Mouse (Mus musculus): ENCODE results near the gene Exoc4.

Gene Exoc4

GRCm38 (mm10) chr6:33930087-33930945 is 681.4 kb downstream of the Exoc4 start:
- no peak for DNase-seq (ENCODE audit: low spot score)

- DNase-seq (ENCODE audit: low spot score) = no peak
These were observed 689.0 kb downstream of the Exoc4 start for GRCm38 (mm10) chr6:33937906-33938305.

- no peak for DNase-seq (ENCODE audit: low spot score)
These were observed 690.3 kb downstream of the Exoc4 start for GRCm38 (mm10) chr6:33939169-33939568.

GRCm38 (mm10) chr6:33946911-33947489 is 698.1 kb downstream of the Exoc4 start:
- no peak for DNase-seq (ENCODE audit: low spot score)

DNA sequence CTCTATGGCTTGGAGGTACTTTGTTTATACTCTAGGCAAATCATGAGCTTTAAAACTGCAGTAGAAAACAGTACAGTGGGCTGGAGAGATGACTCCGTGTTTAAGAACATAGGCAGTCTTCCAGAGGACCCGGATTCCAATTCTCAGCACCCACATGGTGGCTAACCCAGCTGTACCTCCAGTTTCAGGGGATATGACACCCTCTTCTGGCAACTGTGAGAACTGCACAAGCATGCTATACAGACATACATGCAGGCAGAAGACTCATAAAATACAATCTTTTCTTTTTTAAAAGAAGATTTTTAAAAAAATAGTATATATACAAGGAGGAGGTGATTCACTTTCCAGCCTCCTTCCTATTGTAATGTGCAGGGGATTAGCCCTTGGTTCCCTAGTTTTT is 701.2 kb downstream of the Exoc4 start:
- DNase-seq (ENCODE audit: low spot score) = no peak

- no peak for DNase-seq (ENCODE audit: low spot score)
These were observed 706.6 kb downstream of the Exoc4 start for GRCm38 (mm10) chr6:33955469-33955868.

GRCm38 (mm10) chr6:33958281-33958680 is 709.4 kb downstream of the Exoc4 start:
- DNase-seq (ENCODE audit: low spot score) = no peak

GRCm38 (mm10) chr6:33960766-33961165 is 711.9 kb downstream of the Exoc4 start:
- DNase-seq (ENCODE audit: low spot score) = no peak

DNA sequence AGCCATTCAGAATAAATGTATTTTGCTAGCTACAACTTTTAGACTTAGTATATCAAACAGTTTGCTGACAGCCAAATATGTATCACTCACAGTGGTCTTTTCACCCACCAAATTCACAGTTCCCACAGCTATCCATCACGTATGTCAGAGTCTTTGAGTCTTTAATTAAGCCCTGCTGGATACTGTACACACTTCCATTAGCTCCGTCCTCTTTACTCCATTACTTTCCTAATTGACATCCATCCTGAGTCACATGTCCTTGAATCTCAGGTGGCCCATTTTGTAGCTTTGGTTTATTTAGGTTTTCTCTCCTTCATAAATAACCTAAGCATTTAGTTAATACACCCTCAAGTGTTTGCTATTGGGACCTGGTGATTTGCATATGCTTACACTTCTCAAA is 714.2 kb downstream of the Exoc4 start:
- DNase-seq (ENCODE audit: low spot score) = no peak

DNA sequence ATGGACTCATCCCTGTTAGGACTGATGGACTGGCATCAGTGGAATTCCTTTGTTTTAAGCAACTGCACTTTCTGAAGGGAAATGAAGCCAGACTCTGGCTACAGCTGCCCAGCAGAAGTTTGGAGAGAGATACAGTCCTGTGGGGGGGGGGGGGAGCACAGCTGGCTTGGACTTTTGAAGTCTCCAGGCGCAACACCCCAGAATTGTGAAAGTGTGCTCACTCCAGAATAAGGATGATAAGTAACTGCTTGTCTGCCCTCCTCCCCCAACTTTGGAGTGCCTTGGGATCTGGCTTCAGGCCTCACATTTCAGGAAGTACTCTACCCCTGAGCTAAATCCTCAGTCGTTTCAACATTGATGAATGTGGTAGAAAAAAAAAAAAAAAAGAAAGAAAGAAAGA is 716.7 kb downstream of the Exoc4 start:
- DNase-seq (ENCODE audit: low spot score) = no peak

DNA sequence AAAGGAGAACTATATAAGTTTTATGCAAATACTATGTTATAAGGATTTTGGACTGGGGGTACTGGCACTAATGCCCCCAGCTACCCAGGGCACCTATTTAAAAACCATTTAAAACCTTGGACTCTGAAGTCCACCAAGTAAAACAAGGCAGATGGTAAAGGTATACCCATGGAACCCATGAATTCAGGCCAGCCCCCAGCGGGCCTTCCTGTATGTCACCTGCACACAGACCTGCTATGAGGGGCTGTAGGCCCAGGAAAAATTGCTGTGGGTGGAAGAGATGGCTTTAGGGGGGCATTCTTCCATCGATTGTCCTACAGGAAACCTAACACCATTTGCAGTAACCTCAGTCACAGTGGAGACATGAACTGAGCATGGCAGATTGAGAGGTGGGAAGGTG is 719.9 kb downstream of the Exoc4 start:
- DNase-seq (ENCODE audit: low spot score) = no peak

DNA sequence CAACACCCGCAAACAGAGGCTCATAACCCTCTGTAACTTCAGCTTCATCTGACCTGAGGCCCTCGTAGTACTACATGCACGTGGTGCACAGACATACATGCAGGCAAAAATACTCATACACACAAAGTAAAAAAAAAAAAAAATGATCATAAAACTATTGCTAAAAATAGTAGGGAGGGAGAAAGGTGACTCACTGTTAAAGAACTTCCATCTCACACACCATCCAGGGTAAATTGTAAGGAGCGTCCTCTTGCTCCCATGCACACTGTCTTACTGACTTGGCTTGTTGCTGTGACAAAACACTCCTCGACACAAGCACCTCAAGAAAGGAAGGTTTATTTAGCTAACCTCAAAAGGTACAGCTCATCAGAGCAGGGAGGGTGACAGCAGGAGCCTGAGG is 723.9 kb downstream of the Exoc4 start:
- DNase-seq (ENCODE audit: low spot score) = no peak

DNA sequence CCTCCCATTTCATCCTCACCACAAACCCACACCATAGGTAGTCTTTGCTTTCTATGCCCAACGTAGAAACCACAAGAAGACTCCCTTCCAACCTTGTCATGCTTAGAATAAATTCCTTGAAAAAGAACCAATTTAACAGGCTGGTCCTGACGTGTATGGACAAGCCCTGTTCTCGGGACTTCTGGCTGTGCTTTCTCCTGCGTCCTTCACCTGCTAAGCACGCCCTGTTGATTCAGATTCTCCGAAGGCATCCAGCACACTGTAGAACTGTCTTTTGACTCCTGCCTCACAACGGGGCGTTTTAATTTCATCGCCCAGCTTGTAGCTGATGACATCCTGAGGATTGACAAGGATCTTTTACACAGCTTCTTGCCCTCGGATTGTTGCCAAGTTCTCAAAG is 727.7 kb downstream of the Exoc4 start:
- no peak for DNase-seq (ENCODE audit: low spot score)

- DNase-seq (ENCODE audit: low spot score) = no peak
These were observed 728.6 kb downstream of the Exoc4 start for GRCm38 (mm10) chr6:33977448-33977847.

DNA sequence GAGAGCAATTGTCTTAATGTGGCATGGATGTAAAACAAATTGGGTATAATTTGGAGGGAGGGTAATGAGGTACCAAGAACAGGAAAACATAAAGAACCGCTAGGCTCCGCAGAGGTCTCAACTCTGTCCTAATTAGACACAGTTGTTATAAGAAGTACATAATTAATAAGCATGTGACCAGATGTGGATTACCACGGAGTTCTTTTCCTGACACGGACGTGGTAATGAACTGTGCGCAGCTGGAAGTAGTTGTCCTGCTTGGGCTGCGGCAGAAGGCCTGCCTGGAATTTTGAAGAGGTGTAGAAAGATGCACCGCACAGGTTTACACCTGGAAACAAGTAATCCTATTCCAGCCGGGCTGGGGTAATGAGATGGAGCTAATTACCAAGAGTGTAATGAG is 729.0 kb downstream of the Exoc4 start:
- DNase-seq (ENCODE audit: low spot score) = no peak

DNA sequence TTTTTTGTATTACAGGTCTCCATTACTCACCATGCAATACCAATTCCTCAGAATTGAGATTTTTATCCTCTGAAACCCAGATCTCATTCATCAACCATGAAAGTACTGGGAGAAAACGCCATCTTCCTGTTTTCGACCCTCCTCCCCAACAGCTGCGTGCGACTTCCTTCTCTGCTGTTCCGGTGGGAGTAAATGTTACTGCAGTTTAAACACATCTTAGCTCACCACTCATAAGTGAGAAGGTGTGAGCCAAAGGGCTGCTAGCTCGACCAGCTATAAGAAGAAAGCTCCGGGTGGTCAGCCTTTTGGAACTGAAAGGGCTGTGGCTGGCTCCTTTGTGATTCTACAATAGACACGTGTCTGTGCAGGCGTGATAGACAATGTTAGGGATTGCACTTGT is 733.8 kb downstream of the Exoc4 start:
- DNase-seq (ENCODE audit: low spot score) = no peak

GRCm38 (mm10) chr6:33987132-33987531 is 738.2 kb downstream of the Exoc4 start:
- no peak for DNase-seq (ENCODE audit: low spot score)

DNA sequence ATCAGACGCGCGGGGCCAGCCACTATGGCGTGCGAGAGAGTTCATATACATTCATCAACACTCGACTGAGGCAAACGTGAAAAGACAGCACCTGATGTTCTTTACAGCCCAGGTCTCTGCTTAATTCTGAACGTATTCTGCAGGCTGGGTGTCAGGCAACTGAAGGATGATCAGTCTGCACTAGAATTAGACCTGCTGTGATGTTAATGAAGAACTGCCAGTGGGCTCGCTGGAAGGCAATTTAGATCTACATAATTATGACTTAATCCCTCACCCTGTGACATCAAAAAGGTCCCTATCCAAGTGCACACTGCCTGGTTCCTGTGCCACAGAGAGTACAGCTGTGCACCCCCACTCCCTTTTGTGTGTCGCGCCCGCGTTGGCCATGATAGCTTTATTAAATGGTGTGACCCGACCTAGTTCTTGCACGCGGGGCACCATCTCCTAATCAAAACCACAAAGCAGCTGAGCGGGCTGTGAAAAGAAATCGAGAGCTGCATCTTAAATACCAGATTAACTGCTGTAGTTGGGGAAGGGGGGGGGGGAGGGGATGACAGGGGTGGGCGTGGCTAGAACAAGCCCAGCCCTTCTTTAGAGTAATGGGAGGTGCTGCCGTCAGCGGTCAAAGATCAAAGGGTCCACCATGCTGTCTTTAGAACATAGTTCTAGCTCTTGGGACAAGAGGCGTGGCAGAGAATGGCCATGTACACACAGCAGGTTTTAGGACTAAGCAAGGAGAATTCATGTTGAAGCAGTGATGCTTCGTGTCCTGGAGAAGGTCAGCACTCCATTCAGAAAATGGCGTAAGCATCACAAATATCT is 743.5 kb downstream of the Exoc4 start:
- DNase-seq (ENCODE audit: low spot score) = no peak

DNA sequence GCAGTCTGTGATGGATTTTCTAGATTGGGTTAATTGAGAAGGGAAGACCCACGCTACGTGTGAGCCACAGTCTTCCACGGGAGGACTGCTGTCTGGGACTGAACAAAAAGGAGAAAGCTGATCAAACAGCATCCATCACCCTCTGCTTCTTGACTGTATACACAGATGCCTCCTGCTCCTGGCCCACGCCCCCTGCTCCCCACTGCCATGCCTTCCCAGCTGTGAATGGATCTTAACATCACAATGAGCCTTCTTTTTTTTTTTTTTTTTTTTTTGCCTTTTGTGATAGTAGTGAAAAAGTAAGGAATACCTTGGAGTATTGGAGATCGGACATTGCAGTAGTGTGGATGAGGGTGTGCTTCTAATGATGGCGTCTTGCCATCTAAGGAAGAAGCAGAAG is 745.0 kb downstream of the Exoc4 start:
- no peak for DNase-seq (ENCODE audit: low spot score)

GRCm38 (mm10) chr6:33998590-33998989 is 749.7 kb downstream of the Exoc4 start:
- DNase-seq (ENCODE audit: low spot score) = no peak

DNA sequence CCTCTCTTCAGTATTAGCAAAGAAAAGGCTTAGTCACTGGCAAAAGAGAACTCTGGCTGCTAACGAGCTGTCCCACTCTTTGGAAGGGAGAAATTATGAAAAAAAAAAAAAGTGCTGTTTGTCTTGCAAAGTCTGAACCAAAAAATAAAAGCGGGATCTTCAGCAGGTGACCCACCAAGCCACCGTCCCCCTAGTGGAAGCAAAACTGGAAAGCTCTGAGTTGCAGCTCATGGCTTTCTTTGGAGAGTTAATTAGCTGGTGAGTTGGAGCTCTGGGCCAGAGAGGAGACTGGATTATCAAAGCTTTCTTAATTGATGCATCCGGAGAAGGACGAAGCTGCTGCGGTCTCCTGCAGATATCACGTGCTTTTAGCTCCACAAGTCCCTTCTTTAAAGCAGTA is 750.6 kb downstream of the Exoc4 start:
- DNase-seq (ENCODE audit: low spot score) = no peak

DNA sequence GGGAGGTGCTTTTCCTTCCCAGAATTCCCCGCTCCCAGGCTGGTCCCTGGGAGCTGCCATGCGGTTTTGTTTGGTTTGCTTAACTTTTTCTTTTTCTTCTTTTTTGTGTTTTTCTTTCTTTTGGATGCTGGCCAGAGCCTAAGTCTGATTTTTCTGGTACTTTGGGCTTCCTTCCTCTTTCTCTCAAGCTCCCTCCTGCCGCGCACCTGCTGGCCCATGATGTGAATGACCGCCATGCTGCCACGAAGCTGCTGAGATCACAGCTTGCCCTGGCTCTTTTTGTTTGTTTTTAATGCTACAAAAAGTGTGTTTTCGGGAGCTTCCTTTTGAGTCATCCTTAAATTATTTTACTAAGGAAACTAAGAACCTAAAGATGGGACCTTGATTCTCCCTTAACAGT is 751.8 kb downstream of the Exoc4 start:
- DNase-seq (ENCODE audit: low spot score) = no peak

DNA sequence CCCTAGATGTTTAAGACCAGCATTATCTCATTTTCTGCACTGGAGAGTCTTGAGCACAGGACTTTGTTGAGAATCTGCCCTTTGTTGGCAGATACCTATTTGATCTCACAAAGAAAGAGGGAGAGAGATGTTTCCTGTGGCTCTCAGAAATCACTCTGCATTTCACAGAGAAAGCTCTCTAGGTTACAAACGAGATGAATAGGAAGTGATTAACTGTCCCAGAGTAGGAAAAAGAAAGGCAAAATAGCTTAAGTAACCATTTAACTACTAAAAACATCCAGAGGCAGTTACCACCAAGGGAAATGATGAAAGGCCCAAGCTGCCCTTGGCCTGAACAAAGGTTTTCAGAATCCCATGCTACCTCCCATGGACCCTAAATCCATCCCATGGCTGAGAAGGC is 754.1 kb downstream of the Exoc4 start:
- DNase-seq (ENCODE audit: low spot score) = no peak

Data from ovary, postnatal 10 days (tissue).